Mouse (Mus musculus) layer of hippocampus, adult 18-20 months (tissue): ENCODE measurements around the gene Zfp503. TPM values are rescaled to one million over a fixed set of nuclear protein-coding genes. Genes with fewer than 3 reads are reported as not detected.

Source experiments
- DNase-seq, 2 experiments: peaks; one replicate each; pipeline ENCODE4 v3.0.0; 2022; ENCODE audit warnings: low spot score in 2 of 2
- long read RNA-seq: library from polyadenylated mRNA; stranded (forward); transcript quantifications from one replicate; pipeline ENCODE4 v2.0.0, GENCODE M21; 2021
- total RNA-seq, 2 experiments: library from RNA; stranded (reverse); gene quantifications; 2 replicates each; pipeline ENCODE4 v1.2.3; 2021

Gene Zfp503
- total RNA-seq = 1 to 10 TPM; 3.6 to 4.1 TPM
- long read RNA-seq, partial matches to known transcripts = 1 of 1 reads
- long read RNA-seq, other reads (novel, unspliced or antisense) = 0 of 1 reads

DNA sequence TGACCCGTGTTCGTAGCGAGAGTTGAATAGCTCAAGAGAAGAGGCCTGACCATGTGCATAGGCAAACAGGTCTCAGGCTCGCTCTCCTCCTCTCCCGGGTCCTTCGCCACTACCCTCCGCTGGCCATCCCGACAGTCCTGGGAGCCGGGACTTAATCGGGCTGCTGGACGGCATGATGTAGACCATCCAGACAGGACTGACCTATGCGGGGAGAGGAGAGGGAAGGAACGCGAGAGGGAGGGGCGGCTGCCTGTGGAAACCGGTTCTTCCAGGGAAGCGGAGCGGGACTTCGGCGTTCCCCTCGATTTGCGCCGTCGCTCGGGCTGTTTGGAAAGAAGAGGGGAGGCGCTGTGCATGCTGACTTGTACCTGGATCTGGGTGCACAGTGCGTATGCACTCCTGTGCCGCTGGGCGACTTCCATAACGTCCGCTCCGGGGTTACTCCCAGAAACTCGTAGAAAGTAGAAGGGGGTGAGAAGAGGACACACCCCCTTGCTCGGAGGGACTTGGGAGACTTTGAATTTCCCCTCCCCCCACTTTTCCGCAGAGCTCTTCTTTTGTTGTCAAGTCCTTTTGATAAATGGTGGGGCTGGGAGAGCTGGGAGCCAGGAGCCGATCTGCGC lies at the start of gene Zfp503:
Gene Zfp503 (minus strand): TSS at position 311 of the 623 bp plus-strand sequence.
- peak in 1 of 2 experiments; percentile 13 for DNase-seq

GRCm38 (mm10) chr14:22037498-22038131 lies 48.2 kb upstream of the Zfp503 start:
- DNase-seq = no peak

GRCm38 (mm10) chr14:22036802-22037497 lies 47.5 kb upstream of the Zfp503 start:
- DNase-seq = no peak

DNA sequence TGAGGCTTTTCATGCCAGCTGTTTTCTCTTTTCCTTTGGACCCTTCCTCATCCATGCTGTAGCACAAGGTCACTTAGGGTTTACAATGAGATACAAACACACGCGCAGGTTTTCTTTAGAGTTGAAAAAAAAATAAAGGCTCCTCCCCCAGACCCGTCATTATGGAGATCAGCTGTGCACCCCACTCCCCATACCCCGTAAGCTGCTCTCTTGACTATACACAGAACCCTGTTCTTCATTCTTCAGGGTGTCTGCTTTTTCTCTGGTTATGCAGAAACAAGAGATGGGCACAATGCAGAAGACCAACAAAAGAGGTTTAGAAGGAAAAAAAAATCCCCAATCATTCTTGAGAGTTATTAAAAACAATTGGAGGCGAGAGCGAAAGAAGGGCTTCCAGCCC lies 46.9 kb upstream of the Zfp503 start:
- no peak for DNase-seq

GRCm38 (mm10) chr14:22035900-22036299 lies 46.5 kb upstream of the Zfp503 start:
- DNase-seq = no peak

GRCm38 (mm10) chr14:22023533-22023932 lies 34.1 kb upstream of the Zfp503 start:
- DNase-seq = no peak

DNA sequence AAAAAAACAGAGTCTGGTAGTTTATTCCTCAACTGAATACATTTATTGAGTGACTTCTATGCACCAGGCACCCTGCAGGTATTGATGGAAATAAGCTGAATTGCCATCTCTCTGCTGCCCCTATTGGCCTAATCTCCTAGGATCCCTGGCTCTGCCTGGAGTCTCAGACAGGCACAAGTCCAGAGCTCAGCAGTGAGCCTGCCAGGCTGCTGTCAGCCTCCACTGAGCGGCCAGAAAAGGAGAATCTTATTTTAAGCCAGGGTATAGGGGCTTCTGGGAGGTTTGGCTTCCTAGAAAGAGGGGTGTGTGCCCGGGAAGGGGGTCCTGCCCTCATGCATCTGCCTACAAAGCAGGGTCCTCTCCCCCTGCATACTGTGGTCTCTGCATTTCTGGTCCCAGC lies 31.5 kb upstream of the Zfp503 start:
- DNase-seq = peak in 1 of 2 experiments; percentile 62

DNA sequence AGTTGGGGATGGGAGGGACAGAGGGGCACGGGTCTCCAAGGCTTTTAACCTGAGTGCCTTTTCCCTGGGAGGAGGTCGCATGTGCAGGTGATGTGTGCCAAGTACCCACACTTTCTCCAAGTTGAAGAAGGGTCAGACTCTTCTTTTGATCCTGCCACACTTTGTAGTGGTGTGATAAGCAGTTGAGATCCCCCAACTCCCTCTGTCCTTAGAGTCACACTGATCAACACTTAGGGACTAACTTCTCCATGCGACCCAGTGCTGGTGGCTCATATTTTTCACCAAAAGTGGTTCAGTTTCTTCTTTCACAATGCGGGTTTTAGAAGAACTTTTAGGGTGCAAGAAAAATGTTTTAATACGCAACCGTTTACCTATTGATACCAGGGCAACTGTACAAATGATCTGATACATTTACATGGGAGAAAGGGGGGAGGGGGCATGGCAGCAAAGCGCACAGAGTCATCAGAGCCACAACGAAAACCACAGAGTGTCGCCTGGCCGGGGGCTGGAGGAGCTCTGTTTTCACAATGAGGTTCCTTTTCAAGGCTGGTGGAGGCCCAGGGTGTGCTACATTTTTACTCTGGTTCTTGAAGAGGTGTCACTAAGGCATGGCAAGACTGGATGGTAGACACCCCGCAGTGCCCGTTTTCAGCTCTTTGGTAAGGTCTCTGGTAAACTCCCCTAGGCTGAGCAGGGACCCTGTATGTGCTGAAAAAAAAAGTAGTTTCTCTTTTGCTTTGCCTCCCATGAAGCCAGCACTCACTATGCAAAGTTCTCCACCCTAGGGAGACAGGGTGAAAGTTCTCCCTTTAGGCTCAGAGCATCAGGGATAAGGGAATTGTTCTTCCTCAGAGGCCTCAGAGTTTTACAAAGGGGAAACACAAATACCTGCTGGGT lies 30.8 kb upstream of the Zfp503 start:
- no peak for DNase-seq

- DNase-seq = peak; percentile 1 to 27
Observed at GRCm38 (mm10) chr14:22019252-22019948, 30.0 kb upstream of the Zfp503 start, which contains the start of gene Lrmda. Gene Lrmda (plus strand): TSS chr14:22019712.

- DNase-seq = no peak
Observed at GRCm38 (mm10) chr14:22017011-22017410, 27.6 kb upstream of the Zfp503 start.

GRCm38 (mm10) chr14:22014781-22015180 lies 25.4 kb upstream of the Zfp503 start:
- no peak for DNase-seq

GRCm38 (mm10) chr14:22014315-22014714 lies 24.9 kb upstream of the Zfp503 start:
- DNase-seq = no peak

GRCm38 (mm10) chr14:22007006-22007405 lies 17.6 kb upstream of the Zfp503 start:
- no peak for DNase-seq

GRCm38 (mm10) chr14:22004943-22005342 lies 15.5 kb upstream of the Zfp503 start:
- no peak for DNase-seq

GRCm38 (mm10) chr14:22003631-22004030 lies 14.2 kb upstream of the Zfp503 start:
- no peak for DNase-seq

GRCm38 (mm10) chr14:22003231-22003630 lies 13.8 kb upstream of the Zfp503 start:
- no peak for DNase-seq

DNA sequence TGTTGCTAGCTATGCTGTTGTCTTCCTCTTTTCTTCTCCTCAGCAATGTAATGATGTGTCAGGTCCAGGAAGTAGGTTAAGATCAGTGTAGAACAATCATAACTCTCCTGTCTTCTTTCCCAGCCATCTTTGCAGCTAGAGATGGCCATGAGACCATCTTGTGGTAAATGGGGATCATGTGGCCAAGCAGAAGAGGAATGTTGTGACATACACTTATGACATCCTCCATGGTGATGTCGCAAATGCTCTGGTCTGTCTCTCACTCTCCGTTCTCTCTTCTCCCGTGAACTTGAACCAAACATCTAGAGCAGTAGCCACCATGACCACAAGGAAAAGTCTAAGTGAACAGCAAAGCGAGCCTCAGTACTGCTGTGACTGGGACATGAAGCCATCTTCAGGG lies 10.2 kb upstream of the Zfp503 start:
- no peak for DNase-seq

DNA sequence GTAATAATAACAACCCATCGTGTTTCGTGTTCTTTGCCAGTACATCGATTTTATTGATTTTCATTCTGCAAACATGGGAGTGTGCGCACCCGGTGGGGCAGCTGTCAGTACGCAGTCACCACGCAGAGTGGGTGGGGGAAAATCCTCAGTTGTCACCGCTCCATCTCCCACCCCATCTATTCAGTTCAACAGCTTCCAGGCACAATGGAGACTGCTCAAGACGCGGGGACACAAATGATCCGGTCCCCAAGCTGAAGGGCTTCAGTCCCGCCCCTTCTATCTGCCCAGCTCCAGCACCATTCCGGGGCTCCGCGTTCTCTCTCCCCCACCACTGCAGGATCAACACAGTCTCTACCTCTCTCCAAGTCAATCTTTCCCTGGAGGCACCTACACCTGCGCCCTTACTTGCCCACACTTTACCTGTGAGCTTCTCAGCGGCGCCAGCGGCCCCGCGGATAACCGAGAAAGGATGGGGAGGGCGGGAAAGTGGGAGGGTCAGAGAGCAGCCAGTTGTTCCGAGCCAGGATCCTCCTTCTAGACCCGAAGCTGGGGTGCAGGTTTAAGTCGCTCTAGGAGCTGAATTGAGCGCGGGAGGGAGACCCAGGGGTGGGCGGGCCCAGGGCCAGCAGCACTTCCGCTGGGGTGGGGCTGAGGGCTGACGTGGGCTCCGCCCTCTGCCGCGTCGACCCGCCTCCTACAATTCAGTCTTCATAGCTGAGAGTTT lies 5.8 kb upstream of the Zfp503 start:
- DNase-seq = peak in 1 of 2 experiments; percentile 51

DNA sequence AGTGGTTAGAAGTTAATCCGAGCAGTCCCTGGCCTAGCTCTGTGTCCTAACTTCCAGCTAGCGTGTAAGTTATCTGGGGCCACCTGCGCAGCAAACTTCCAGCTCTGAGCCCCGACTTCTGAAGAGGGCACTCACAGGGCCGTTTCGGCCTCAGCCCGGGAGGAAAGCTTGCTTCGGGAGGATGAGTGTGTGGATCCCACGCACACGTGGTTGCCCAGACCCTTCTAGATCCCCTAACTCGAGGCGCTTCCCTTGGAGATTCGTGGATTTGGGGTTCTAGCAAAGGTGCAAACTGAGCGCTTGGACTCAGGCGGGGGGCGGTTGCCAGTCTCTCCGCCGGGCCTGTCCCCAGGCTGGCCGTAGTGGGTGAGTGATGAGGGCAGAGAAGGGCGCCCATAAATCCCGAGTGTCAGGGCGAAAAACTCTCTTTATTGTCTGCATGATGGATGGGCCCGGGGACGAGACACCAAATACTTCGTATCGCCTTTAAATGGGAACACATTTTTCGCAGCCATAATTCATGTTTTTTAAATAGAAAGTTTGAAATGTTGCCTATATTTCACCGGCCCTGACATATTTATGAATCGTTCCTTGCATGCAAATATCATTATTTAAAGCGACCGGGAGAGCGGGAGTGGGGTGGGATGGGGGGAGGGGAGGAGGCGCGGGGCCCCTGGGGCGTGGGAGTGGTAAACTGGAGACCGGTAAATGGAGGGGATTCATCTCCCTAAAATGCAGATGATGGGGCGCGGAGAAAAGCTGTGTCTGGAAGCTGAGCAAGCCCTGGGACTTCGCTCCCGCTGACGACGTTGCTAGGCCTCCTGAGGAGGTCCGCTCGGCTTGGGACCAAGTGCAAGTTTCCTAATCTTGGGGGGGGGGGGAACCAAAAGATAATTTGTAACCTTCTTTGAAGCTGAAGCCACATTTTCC lies 4.9 kb upstream of the Zfp503 start:
- DNase-seq = no peak
